Mouse (Mus musculus) liver, postnatal 0 days (tissue): ENCODE results near the gene Acaa1b.

Source experiments
- CTCF ChIP-seq: sonication (generic); IDR thresholded peaks from 2 replicates; pipeline ENCODE4 v1.5.1; 2016; ENCODE audit warnings: antibody characterized with exemption, low read depth
- EP300 ChIP-seq: IDR thresholded peaks from 2 replicates; pipeline ENCODE4 v1.6.1; 2016; ENCODE audit warnings: antibody characterized with exemption, low read depth, mild to moderate bottlenecking

- TF ChIP-seq CTCF (no peak), EP300 (no peak)
These were observed 22.4 kb upstream of the Acaa1b start for GRCm38 (mm10) chr9:119179292-119179691.
